Mouse (Mus musculus) large intestine, adult 2 months (tissue): ENCODE results near the gene Slc44a1. TPM values are rescaled to one million over a fixed set of nuclear protein-coding genes. Genes with fewer than 3 reads are reported as not detected.

Experiments
- DNase-seq: peaks from one replicate; pipeline ENCODE4 v3.0.0-alpha.2; 2012; ENCODE audit warnings: low read depth, low spot score
- WGBS: fragments of 180-500 bp; shearing (Covaris S2); methylation state at CpG from one replicate; pipeline ENCODE4 v1.1.7; 2018; 5-methylcytosine and 5-hydroxymethylcytosine counted together
- polyA plus RNA-seq: library from polyadenylated mRNA; depleted of rRNA; stranded (reverse); fragments of >200 nt; gene quantifications from 2 replicates; pipeline ENCODE4 v1.2.3, GENCODE M21; 2012

Gene Slc44a1
- polyA plus RNA-seq, 1 experiment, result 41.9 TPM

DNA sequence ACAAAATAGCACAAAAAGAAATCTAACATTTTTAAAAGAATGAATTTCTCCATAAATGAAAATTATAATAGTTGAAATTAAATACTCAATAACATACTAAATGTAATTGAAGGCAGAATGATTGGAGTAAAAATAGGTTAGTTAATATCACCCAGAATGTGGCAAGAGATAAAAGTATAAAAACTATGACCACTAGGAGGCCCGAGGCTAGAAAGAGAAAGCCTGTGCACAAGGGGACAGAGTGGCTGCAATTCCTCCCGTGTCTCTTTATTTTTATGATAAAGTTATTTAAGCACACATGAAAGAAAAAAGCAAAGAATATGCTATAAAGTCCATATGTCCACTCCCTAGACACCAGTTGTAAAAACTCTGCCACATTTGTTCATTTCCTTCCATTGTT lies 17.4 kb upstream of the Slc44a1 start:
- 30% methylated on average over 2 of the region's 2 CpGs for WGBS
- DNase-seq, result no peak

DNA sequence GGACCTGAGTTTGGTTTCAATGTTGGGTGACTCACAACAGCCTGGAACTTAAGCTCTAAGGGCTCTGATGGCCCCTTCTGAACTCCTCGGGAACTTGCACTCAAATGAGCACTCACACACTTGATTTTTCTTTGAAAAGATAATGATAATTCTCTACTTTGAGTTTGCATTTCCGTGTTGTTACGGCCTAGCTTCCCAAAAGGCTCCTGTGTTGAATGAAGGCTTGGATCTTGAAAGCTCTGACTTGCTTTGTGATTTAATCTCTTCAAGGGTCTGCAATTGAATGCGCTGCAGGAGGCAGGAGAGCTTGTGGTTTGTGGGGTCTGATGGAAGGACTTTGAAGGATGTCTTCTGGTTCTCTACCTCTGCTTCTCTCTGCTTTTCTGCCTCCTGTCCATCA lies 13.1 kb upstream of the Slc44a1 start:
- no peak for DNase-seq
- WGBS, result 92% methylated on average over 4 of the region's 4 CpGs

- 78% methylated on average over 6 of the region's 6 CpGs for WGBS
- no peak for DNase-seq
Measured at GRCm38 (mm10) chr4:53430522-53430921, 9.7 kb upstream of the Slc44a1 start.

GRCm38 (mm10) chr4:53431585-53432234 lies 8.5 kb upstream of the Slc44a1 start:
- DNase-seq, result no peak
- 56% methylated on average over 10 of the region's 10 CpGs for WGBS

DNA sequence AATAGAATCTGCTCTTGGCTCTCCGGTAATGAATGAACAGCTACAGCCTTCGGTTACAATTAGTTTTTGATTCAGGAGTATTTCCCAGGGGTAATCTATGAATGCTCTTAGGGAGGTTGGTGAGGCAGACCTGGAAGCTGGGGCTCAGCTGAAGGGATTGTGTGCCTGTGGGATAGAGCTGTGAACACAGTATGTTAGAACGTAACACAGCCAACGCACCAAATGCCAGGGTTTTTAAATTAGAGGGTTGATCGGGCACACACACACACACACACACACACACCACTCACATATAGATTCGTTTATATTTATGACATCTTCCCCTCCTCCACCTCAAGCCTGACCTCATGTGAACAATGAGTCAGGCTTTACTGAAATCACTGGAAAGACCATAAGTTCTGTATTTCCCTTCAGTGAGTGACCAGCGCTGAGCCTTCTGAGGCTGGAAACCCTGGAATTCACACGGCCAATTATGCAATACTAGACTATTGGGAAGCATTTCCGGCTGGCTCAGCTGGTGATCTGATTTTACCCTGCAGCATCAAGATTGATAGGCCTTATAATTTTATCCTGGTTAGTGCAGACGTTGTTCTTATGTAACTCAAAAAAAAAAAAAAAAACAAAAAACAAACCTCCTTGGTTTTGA lies 3.0 kb upstream of the Slc44a1 start:
- 56% methylated on average over 10 of the region's 10 CpGs for WGBS
- no peak for DNase-seq

GRCm38 (mm10) chr4:53438386-53438785 lies 1.8 kb upstream of the Slc44a1 start:
- no peak for DNase-seq
- 62% methylated on average over 2 of the region's 2 CpGs for WGBS

DNA sequence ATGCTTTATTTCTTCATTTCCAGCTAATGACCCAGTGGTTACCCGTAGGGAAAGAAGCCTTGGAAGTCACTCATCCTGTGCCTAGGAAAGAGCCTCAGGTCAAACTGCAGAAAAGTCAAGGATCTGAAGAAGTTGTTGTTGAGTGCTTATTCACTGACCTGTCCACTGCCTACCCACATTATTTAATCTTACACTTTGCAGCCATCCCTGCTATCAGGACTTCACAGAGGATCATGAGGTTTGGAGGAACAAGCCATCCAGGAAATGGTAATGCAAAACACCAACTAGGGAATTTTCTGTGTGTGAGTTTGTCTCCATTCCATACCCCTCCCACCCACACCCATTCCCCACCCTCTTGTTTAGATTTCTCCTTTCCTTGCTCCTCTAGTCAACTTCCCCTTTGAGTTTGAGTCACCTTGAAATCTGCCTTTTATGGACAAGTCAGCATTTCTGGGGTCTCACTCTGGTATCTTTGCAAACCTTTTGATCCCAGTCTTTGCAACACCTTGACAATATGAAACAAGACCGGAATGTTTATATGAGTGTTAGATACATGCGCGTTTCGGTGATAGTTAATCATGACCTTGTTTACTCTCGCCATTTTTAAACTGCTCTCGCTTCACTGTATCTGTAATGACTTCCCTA lies 1.3 kb upstream of the Slc44a1 start:
- 32% methylated on average over 7 of the region's 7 CpGs for WGBS
- DNase-seq, result no peak

DNA sequence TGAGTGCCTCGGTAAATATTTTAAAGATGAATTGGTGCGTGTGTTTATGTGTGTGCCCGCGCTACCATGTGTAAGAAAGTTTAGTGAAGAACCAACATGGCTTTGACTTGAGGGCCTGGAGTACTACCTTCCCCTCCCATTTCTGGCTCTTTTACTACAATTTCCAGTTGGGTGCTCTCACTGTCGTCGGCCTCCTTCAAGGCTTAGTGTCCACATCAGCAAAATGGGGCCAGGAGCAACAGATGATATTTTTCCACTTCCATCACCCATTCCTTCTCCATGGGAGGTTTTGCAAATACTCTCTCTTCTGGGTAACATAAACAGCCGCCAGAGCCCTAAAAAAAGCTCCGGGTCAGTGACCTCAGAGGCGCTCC lies 590 bp upstream of the Slc44a1 start:
- no peak for DNase-seq
- 5% methylated on average over 9 of the region's 9 CpGs for WGBS

DNA sequence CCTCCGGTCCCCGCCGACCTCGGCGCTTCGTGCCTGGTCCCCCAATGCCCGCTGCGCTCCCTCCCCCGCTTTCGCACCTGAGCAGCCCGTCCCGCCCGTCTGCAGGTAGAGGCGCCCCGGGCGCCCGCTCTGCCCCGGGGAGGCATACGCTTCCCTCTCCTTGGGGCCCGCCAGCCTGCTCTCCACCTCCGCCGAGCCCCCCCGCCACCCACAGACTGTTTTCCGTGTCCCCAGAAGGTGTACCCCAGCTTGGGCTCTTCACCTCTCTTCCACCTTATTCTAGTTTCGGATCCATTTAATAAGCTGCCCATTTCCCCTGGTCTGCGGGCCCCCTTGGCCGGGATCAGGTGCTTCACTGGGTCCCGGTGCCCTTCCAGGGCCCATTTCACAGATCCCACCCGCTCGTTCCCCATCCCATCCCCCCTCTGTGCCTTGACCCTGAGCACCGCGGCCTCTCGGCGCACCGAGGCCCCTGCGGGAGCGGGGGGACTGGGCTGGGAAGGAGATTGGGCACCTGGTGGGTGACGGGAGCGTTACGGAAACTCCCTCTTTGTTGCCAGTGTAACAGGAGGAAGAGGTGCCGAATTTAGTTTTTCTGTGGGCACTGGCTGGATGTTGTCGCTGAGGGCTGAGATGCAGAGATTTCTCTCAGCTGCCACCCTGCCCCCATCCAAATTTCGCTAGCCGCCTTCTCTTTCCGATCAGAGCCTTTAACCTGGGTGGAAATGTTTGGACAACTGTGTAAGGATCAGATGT lies 781 bp downstream of the Slc44a1 start:
- WGBS, result 1% methylated on average over 45 of the region's 45 CpGs
- no peak for DNase-seq

GRCm38 (mm10) chr4:53441683-53442082 lies 1.5 kb downstream of the Slc44a1 start:
- 16% methylated on average over 4 of the region's 4 CpGs for WGBS

DNA sequence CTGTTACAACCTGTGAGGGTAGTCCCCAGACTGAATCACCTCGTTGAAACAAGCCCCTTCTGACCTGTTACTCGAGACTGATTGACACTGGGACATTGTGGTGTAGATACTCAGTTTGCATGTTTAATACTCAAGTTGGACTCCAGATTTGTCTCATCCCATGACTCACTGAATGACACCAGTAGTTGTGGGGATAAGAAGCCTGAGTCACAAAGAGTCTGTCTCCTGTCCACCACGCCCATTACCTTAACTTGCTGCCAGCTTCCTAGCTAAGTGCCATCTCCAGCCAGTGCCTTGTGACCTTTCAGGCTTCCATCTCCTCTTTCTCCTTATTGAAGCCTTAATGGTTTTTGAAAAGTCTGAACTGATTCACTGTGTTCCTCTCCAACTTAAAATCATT lies 6.0 kb downstream of the Slc44a1 start:
- DNase-seq, result no peak

More at GRCm38 (mm10) chr4:53441683-53442082, 1.5 kb downstream of the Slc44a1 start:
- DNase-seq, result no peak

GRCm38 (mm10) chr4:53447773-53448172 lies 7.6 kb downstream of the Slc44a1 start:
- WGBS, result 100% methylated on average over 4 of the region's 4 CpGs
- DNase-seq, result no peak

More for the DNA sequence above, 6.0 kb downstream of the Slc44a1 start:
- WGBS, result 33% methylated on average over 3 of the region's 3 CpGs

GRCm38 (mm10) chr4:53450736-53451135 lies 10.5 kb downstream of the Slc44a1 start:
- 83% methylated on average over 7 of the region's 7 CpGs for WGBS
- DNase-seq, result no peak

DNA sequence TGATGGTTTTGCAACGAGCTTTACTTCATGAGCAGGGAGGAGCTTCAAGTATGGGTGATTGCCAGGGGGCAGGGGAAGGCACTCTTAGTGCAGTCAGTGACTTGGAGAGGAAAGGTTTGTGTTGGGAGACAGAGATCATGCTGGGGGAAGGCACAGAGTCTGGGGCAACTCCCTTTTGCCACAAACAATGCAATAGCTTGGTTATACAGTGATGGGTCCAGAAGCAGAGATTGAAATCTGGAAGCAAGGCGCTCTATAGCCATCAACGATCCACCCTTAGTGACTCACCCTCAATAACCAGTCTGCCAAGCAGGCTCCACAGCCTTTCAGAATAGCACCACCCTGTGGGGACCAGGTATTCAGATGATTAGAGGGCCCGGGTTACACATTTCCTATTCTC lies 11.7 kb downstream of the Slc44a1 start:
- WGBS, result 9% methylated on average over 4 of the region's 4 CpGs
- DNase-seq, result peak; percentile 89

- DNase-seq, result no peak
- WGBS, result 38% methylated on average over 1 of the region's 1 CpGs
Measured at GRCm38 (mm10) chr4:53452457-53452856, 12.2 kb downstream of the Slc44a1 start.

DNA sequence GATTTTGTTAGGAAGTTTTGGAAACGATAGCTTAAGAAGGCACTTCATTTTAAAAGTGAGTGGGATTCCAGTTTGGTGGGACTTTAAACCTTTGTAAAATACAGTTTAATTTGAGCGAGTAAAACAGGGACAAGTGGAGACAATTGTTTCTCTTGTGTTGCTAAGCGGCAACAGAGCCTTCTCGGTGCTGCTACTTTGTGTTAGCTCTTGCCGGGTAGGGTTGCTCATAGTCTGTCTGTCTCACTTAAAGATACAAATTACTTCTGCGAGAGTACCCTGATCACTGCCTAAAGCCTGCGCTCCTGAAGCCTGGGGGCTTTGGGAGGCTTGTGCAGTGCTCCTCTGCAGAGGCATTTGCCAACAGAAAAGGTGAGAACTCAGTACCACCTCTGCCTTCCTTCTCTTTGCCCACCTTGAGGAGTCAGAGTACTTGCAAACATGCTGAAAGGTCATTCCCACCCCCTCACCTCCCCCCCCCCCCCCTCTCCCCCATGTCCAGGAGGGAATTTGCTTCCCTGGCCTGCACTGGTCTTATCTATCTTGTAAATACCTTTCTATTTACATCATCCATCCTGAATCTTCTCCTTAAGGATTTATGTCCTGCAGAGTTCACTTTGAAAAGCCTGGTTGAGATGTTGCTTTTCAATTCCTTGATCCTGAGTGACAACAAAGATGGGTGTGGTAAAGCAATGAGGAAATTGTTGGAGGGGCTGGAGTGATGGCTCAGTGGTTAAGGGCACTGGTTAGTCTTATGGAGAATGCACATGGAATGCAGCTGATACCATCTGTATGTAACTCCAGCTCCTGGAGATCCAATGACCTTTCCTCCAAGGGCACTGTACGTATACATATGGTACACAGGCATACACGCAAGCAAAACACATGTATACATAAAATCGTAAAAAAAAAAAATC lies 13.0 kb downstream of the Slc44a1 start:
- WGBS, result 34% methylated on average over 10 of the region's 10 CpGs
- DNase-seq, result no peak

GRCm38 (mm10) chr4:53455885-53456284 lies 15.7 kb downstream of the Slc44a1 start:
- WGBS, result 54% methylated on average over 2 of the region's 2 CpGs
- no peak for DNase-seq

DNA sequence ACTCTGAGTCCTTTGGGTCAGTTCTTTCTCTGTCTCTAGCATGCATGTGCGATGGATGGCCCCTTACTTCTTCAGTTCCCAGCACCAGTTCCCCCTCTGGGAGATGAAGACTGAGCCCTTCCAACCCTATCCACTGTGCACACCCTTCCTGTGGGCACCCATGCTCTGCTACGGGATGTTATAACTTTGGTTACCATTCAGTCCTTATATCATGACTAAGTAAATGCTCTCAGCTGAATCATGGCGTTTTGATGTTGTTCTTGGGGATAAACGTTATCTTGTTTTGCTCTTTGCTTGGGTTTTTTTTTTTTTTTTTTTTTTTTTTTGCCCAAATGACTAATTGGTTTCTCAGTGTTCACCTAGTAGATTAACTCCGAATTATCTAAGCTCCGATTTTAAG lies 16.4 kb downstream of the Slc44a1 start:
- 85% methylated on average over 6 of the region's 6 CpGs for WGBS
- DNase-seq, result no peak

DNA sequence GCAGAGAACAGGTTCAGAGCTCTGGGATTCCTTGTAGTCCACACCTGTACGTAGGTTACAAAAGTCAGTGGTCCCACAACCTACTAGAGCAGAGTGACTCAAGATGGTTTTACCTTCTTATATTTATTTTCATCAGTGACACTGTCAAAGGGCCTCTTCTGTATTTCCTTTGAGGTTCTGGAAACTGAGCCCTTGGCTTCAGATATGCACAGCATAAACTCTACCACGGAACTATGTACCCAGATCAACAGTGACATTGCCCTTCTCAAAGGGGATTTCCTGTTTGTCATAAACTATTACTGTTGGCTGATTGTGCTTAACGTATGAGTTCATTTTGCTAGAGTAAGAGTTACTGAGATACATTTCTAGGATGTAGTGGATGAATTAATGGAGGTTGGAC lies 18.3 kb downstream of the Slc44a1 start:
- WGBS, result 60% methylated on average over 3 of the region's 3 CpGs
- no peak for DNase-seq
